Mouse (Mus musculus) neutrophil, adult 59 days (primary cell): ENCODE measurements around the gene Rufy2. TPM values are rescaled to one million over a fixed set of nuclear protein-coding genes. Genes with fewer than 3 reads are reported as not detected.

ENCODE experiments used
- total RNA-seq, 2 experiments: library from RNA; stranded (reverse); gene quantifications; 1 replicate in 1 of 2; 2 replicates in 1 of 2; pipeline ENCODE4 v1.2.4; 2023

Gene Rufy2
- total RNA-seq, result 1 to 10 TPM; 5.7 to 7.5 TPM

DNA sequence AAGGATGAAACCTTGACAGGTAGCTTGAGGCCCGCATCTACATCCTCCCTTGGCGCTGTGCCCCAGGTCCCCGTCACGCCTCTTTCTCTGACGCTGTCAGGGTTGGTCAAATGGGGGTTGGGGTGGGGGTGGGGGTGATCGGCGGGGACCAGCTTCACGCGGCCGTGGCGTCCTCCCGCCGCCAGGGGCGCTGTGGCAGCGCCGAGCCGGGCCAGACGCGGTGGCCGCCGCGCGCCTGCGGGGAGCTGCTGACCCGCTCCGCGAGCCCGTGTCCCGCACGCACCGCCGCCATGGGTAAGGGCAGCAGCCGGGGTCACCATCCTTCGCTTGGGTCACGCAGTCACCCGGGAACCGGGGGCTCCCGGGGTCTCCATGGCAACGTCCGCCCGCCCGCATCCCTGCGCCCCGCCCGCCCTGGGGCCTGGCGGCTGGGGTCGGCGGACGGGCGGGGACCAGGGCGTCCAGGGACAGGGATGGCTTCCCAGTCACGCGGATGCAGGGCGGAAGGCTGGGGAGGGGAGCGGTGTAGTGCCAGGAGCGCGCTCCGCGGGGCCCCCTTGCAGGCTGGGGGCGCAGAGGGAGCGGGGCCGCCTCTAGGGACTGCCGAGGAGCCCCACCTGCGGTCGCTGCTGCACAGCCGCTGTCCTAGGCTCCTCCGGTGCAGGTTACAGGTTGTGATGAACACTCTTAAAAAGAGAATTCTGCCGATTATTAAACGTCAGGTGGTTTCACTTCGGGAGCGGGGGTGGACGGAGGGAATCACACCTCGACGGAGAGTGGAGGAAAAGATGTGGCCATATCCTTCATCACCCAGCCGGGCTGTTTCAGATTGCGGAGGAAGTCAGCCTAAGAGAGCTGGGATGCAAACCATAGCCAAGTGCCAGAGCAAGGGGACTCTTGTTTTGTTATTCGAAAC, at the start of gene Rufy2:
Rufy2 (plus strand) TSS at position 185 of the 916 bp plus-strand sequence.

DNA sequence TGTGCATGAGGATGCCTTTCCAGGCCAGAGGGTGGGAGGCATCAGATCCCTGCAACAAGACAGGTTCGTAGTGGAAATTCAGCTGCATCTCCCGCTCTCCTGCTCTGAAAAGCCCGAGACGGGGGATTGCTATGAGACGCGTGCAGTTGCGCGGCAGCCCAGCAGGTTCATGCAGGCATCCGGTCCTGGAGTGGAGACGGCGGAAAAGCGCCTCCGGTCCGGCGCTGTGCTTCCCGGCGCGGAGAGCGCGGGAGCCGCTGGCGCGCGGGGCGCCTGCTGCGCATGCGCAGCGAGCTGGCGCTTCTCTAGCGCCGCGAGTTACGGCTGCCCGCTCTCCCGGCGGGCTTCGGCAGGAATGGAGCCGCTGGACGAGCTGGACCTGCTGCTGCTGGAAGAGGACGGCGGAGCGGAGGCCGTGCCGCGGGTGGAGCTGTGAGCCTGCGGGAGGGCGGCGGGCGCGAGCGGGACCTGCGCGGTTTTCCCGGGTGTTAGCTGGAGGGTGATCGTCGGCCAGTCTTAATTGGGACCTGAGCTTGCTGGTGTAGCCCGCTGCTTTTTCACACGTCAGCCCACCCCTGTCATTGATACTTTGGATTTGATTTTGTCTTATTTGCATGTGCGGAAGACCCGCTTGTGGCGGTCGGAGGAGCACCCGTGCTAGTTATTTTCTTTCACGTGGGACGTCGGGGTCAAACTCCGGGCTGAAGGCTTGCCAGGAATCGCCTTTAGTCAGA, 33.1 kb upstream of the Rufy2 start, which contains the start of gene Dna2:
Dna2 (plus strand) TSS at position 289 of the 734 bp plus-strand sequence.

DNA sequence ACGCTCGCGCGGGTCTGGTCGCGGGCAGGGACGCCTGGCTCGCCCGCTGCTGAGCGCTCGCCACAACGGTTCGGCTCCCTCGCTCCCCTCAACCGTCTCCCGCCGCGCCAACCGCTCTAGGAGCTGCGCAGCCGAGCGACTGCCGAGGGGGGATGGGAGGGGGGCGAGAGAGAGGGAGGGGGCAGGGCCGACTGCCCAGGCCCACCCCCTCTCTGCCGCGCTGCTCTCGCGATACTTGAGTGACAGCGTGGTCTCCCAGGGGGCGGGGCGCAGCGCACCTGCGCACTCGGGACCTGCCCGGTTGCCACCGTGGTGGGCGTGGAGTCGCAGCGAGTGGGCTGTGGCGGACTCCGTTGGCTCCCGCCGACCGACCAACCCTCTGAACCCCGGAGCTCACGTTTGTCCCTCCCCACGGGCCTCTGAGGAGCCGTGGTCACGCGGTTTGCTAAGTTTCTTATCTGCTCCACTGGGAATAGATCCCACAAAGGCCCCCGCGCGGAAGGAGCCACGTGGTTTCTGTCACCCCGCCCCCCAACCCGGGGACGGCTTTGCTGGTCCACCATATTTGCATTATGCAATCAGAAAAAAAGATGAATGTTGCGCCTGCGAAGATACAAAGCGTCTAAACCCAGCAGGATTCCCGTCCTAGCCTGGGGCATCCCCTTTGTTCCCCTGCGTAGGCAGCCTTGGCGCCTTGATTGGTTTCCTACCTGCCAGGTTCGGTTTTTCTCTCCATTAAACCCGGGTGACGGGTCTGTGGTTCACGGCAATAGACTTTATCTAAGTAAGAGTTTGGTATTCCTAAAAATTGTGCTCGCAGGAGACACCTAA, 43.9 kb downstream of the Rufy2 start, which contains the start of the genes Hnrnph3 and Pbld2:
Hnrnph3 (minus strand) TSS at position 469 of the 831 bp plus-strand sequence.
Pbld2 (plus strand) TSS at position 567 of the 831 bp plus-strand sequence.

DNA sequence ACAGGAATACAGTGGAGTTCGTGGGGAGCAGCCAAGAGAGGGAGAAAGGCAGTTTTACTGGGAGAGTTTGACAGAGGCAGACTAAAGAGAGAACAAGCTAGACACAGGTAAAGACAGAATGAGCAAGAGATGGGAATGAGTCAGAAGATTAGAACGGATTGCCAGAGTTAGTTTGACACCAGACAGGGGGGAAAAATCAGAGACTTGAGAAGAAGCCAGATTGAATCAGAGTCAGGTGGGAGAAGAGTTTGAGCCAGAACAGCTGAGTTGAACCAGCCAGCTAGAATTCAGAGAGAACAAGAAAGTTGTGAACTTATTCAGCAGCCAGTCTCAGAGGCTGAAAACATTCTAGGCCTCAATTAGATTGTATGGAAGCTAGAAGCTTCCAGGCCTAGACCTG, 79.8 kb downstream of the Rufy2 start, which contains the start of gene Pbld1:
Pbld1 (plus strand) TSS at position 301 of the 400 bp plus-strand sequence.

Other genes with a start within 250 kb of the Rufy2 start
- gene Ccar1, start 187.9 kb upstream of the Rufy2 start, total RNA-seq, result 10 to 100 TPM; 67.9 to 70.1 TPM
- gene Tet1, start 71.2 kb upstream of the Rufy2 start, total RNA-seq, result 1 to 10 TPM; 2.6 to 3.8 TPM
- 10 to 100 TPM; 16.7 to 16.9 TPM for gene Slc25a16, start 59.6 kb upstream of the Rufy2 start, total RNA-seq
- gene Dna2, start 33.2 kb upstream of the Rufy2 start, total RNA-seq, result 10 to 100 TPM; 44.7 to 64.7 TPM
- 10 to 100 TPM; 34.0 to 52.3 TPM for gene Hnrnph3, start 44.0 kb downstream of the Rufy2 start, total RNA-seq
- gene Pbld2, start 44.1 kb downstream of the Rufy2 start, total RNA-seq, result under 1 TPM; 0.27 to 0.49 TPM
- gene Pbld1, start 79.9 kb downstream of the Rufy2 start, total RNA-seq, result not detected
- not detected for gene Atoh7, start 119.4 kb downstream of the Rufy2 start, total RNA-seq
- not detected for gene Mypn, start 223.7 kb downstream of the Rufy2 start, total RNA-seq